Mouse (Mus musculus) stomach, postnatal 0 days (tissue): ENCODE measurements around the gene Gm9780. TPM values are rescaled to one million over a fixed set of nuclear protein-coding genes. Genes with fewer than 3 reads are reported as not detected.
"Not testable (repeated sequence)": the region's sequence is repeated elsewhere in the genome, so short reads cannot be mapped to it uniquely, and the experiment has no call there.

Experiments
- ATAC-seq: fragments of 200-750 bp; cut with Nextera tagmentation; 2 replicates; pipeline ENCODE4 v1.8.0; 2017; ENCODE audit not compliant: low FRiP score, low TSS enrichment
- DNase-seq: peaks from one replicate; pipeline ENCODE4 v3.0.0-alpha.2; 2016; ENCODE audit warnings: low spot score
- H3K27ac ChIP-seq: fragments of 300-500 bp; sonication (generic); replicated peaks from 2 replicates; pipeline ENCODE4 v1.5.1; 2014; ENCODE audit warnings: mild to moderate bottlenecking, control low read depth
- H3K27me3 ChIP-seq: fragments of 300-500 bp; sonication (generic); 2 replicates; pipeline ENCODE4 v1.6.1; 2014; ENCODE audit warnings: low read length; ENCODE audit not compliant: control insufficient read depth, insufficient read depth
- H3K36me3 ChIP-seq: fragments of 300-500 bp; sonication (generic); 2 replicates; pipeline ENCODE4 v1.6.1; 2014; ENCODE audit warnings: low read length, mixed read lengths; ENCODE audit not compliant: control insufficient read depth, insufficient read depth
- H3K4me1 ChIP-seq: fragments of 300-500 bp; sonication (generic); replicated peaks from 2 replicates; pipeline ENCODE4 v1.6.1; 2014; ENCODE audit warnings: antibody characterized with exemption; ENCODE audit not compliant: control insufficient read depth, insufficient read depth
- H3K4me2 ChIP-seq: fragments of 300-500 bp; sonication (generic); replicated peaks from 2 replicates; pipeline ENCODE4 v1.6.1; 2014; ENCODE audit warnings: low read depth, mild to moderate bottlenecking, control low read depth, moderate library complexity
- H3K4me3 ChIP-seq: fragments of 300-500 bp; sonication (generic); 2 replicates; pipeline ENCODE4 v1.5.1; 2014; ENCODE audit warnings: low read depth, low read length, control low read depth
- H3K9ac ChIP-seq: fragments of 300-500 bp; sonication (generic); 2 replicates; pipeline ENCODE4 v1.6.1; 2014; ENCODE audit warnings: mild to moderate bottlenecking, low read length, control low read depth, mixed read lengths
- H3K9me3 ChIP-seq: fragments of 300-500 bp; sonication (generic); 2 replicates; pipeline ENCODE4 v1.6.1; 2016; ENCODE audit warnings: low read length; ENCODE audit not compliant: control insufficient read depth
- WGBS: fragments of 180-500 bp; shearing (Covaris S2); extraction: QIAGEN DNeasy Blood & Tissue Kit; methylation state at CpG from one replicate; pipeline ENCODE4 v1.1.7; 2014; 5-methylcytosine and 5-hydroxymethylcytosine counted together
- polyA plus RNA-seq: library from polyadenylated mRNA; unstranded; fragments of >200 nt; fragmentation: Nextera tagmentation; extraction: Ambion mirVana; gene quantifications from 2 replicates; pipeline ENCODE4 v1.2.1, GENCODE M21; 2015

Gm9780 gene
- 77.5 and 113 TPM in 2 replicates for polyA plus RNA-seq

- WGBS: no CpG with 5 or more reads among the region's 26 CpGs
Observed at GRCm38 (mm10) chr14:26042611-26043010, at the start of gene Gm9780. Gm9780 (minus strand) TSS chr14:26042711.

GRCm38 (mm10) chr14:26081997-26082396 lies 39.5 kb upstream of the Gm9780 start, which contains the start of gene Cphx3:
Cphx3 (plus strand) TSS chr14:26082297.
- not testable (repeated sequence) for H3K36me3 ChIP-seq, DNase-seq, H3K9me3 ChIP-seq, H3K4me2 ChIP-seq, H3K27ac ChIP-seq, H3K9ac ChIP-seq, H3K4me3 ChIP-seq, ATAC-seq, H3K4me1 ChIP-seq, H3K27me3 ChIP-seq
- WGBS: no CpG with 5 or more reads among the region's 1 CpGs

More at GRCm38 (mm10) chr14:26042611-26043010, at the start of gene Gm9780:
- H3K27ac ChIP-seq, H3K9me3 ChIP-seq, H3K27me3 ChIP-seq, H3K36me3 ChIP-seq, H3K4me2 ChIP-seq, H3K9ac ChIP-seq, DNase-seq, H3K4me3 ChIP-seq, H3K4me1 ChIP-seq: not testable (repeated sequence)
- ATAC-seq: peak; percentile 51; the same call in 1 of the 2 replicates

GRCm38 (mm10) chr14:26081216-26081615 lies 38.7 kb upstream of the Gm9780 start, which contains the start of gene Cphx2:
Cphx2 (plus strand) TSS chr14:26081516.
- not testable (repeated sequence) for H3K9ac ChIP-seq, H3K27ac ChIP-seq, ATAC-seq, H3K4me3 ChIP-seq, H3K27me3 ChIP-seq, H3K4me1 ChIP-seq, H3K36me3 ChIP-seq, H3K4me2 ChIP-seq, DNase-seq, H3K9me3 ChIP-seq
- WGBS: no CpG with 5 or more reads among the region's 6 CpGs

GRCm38 (mm10) chr14:26076620-26077390 lies 34.3 kb upstream of the Gm9780 start:
- H3K9me3 ChIP-seq, H3K27me3 ChIP-seq, H3K36me3 ChIP-seq, H3K4me2 ChIP-seq, H3K27ac ChIP-seq, H3K4me3 ChIP-seq, H3K9ac ChIP-seq, DNase-seq, H3K4me1 ChIP-seq: not testable (repeated sequence)
- peak; percentile 57; the same call in 1 of the 2 replicates for ATAC-seq
- WGBS: no CpG with 5 or more reads among the region's 5 CpGs

- not testable (repeated sequence) for H3K4me1 ChIP-seq, H3K27ac ChIP-seq, H3K4me2 ChIP-seq, H3K36me3 ChIP-seq, H3K4me3 ChIP-seq, H3K9ac ChIP-seq, H3K9me3 ChIP-seq, DNase-seq, H3K27me3 ChIP-seq
- WGBS: no CpG with 5 or more reads among the region's 10 CpGs
- ATAC-seq: peak; percentile 87
Observed at GRCm38 (mm10) chr14:26067325-26067633, 24.8 kb upstream of the Gm9780 start, which contains the start of gene Tmem254c. Tmem254c (minus strand) TSS chr14:26067355.

GRCm38 (mm10) chr14:26066574-26067324 lies 24.2 kb upstream of the Gm9780 start:
- not testable (repeated sequence) for H3K9ac ChIP-seq, H3K27ac ChIP-seq, DNase-seq, H3K4me3 ChIP-seq, H3K9me3 ChIP-seq, H3K4me2 ChIP-seq, H3K36me3 ChIP-seq, H3K27me3 ChIP-seq, H3K4me1 ChIP-seq
- ATAC-seq: peak; percentile 92
- no CpG with 5 or more reads among the region's 44 CpGs for WGBS

GRCm38 (mm10) chr14:26059362-26059761 lies 16.9 kb upstream of the Gm9780 start:
- H3K9ac ChIP-seq, H3K4me3 ChIP-seq, H3K27me3 ChIP-seq, H3K4me2 ChIP-seq, H3K4me1 ChIP-seq, H3K9me3 ChIP-seq, H3K36me3 ChIP-seq, H3K27ac ChIP-seq, ATAC-seq, DNase-seq: not testable (repeated sequence)
- WGBS: no CpG with 5 or more reads among the region's 6 CpGs

GRCm38 (mm10) chr14:26058184-26058583 lies 15.7 kb upstream of the Gm9780 start:
- peak; percentile 51; the same call in 1 of the 2 replicates for ATAC-seq
- not testable (repeated sequence) for H3K27me3 ChIP-seq, H3K36me3 ChIP-seq, H3K4me3 ChIP-seq, H3K9me3 ChIP-seq, H3K4me2 ChIP-seq, H3K4me1 ChIP-seq, H3K9ac ChIP-seq, H3K27ac ChIP-seq, DNase-seq
- WGBS: no CpG with 5 or more reads among the region's 3 CpGs

GRCm38 (mm10) chr14:26048767-26049166 lies 6.3 kb upstream of the Gm9780 start:
- WGBS: no CpG with 5 or more reads among the region's 9 CpGs
- not testable (repeated sequence) for H3K27ac ChIP-seq

More at GRCm38 (mm10) chr14:26048767-26049166, 6.3 kb upstream of the Gm9780 start:
- not testable (repeated sequence) for H3K9me3 ChIP-seq, H3K27me3 ChIP-seq, DNase-seq, H3K4me3 ChIP-seq, H3K9ac ChIP-seq, H3K36me3 ChIP-seq, H3K4me2 ChIP-seq, H3K4me1 ChIP-seq, ATAC-seq
